Mouse (Mus musculus) CD8-positive naive resting alpha-beta T cell, adult 2 months (primary cell): ENCODE results near the gene Dnajb8.

ENCODE experiments used
- DNase-seq, 2 experiments: peaks; one replicate each; pipeline ENCODE4 v3.0.0; 2022; ENCODE audit warnings: low read depth in 2 of 2, low spot score in 2 of 2

Gene Dnajb8

GRCm38 (mm10) chr6:88199001-88199717 lies 22.9 kb upstream of the Dnajb8 start:
- no peak for DNase-seq

- DNase-seq: no peak
These were observed 22.1 kb upstream of the Dnajb8 start for GRCm38 (mm10) chr6:88199718-88200692.

GRCm38 (mm10) chr6:88200693-88201609 lies 21.1 kb upstream of the Dnajb8 start:
- DNase-seq: no peak

- no peak for DNase-seq
These were observed 20.0 kb upstream of the Dnajb8 start for GRCm38 (mm10) chr6:88201926-88202700.

- no peak for DNase-seq
These were observed 19.0 kb upstream of the Dnajb8 start for GRCm38 (mm10) chr6:88202921-88203690.

GRCm38 (mm10) chr6:88203791-88204405 lies 18.2 kb upstream of the Dnajb8 start:
- DNase-seq: no peak

- no peak for DNase-seq
These were observed 17.3 kb upstream of the Dnajb8 start for GRCm38 (mm10) chr6:88204531-88205385.

- no peak for DNase-seq
These were observed 16.7 kb upstream of the Dnajb8 start for GRCm38 (mm10) chr6:88205386-88205700.

- DNase-seq: no peak
These were observed 16.1 kb upstream of the Dnajb8 start for GRCm38 (mm10) chr6:88205937-88206336.

GRCm38 (mm10) chr6:88206566-88206965 lies 15.5 kb upstream of the Dnajb8 start:
- DNase-seq: no peak

- DNase-seq: no peak
These were observed 14.6 kb upstream of the Dnajb8 start for GRCm38 (mm10) chr6:88207403-88208033.

- DNase-seq: no peak
These were observed 13.7 kb upstream of the Dnajb8 start for GRCm38 (mm10) chr6:88208321-88208720.

GRCm38 (mm10) chr6:88209453-88209852 lies 12.6 kb upstream of the Dnajb8 start:
- no peak for DNase-seq

- DNase-seq: no peak
These were observed 11.9 kb upstream of the Dnajb8 start for GRCm38 (mm10) chr6:88210182-88210581.

- no peak for DNase-seq
These were observed 6.3 kb upstream of the Dnajb8 start for GRCm38 (mm10) chr6:88215797-88216196.

- no peak for DNase-seq
These were observed 5.9 kb upstream of the Dnajb8 start for GRCm38 (mm10) chr6:88216199-88216598.

- no peak for DNase-seq
These were observed 3.0 kb upstream of the Dnajb8 start for GRCm38 (mm10) chr6:88219094-88219493.

- DNase-seq: no peak
These were observed 4.5 kb downstream of the Dnajb8 start for GRCm38 (mm10) chr6:88226570-88226994.
